Comparison of ENCODE assay signal across 13 mouse cellular contexts in the genomic region with DNA sequence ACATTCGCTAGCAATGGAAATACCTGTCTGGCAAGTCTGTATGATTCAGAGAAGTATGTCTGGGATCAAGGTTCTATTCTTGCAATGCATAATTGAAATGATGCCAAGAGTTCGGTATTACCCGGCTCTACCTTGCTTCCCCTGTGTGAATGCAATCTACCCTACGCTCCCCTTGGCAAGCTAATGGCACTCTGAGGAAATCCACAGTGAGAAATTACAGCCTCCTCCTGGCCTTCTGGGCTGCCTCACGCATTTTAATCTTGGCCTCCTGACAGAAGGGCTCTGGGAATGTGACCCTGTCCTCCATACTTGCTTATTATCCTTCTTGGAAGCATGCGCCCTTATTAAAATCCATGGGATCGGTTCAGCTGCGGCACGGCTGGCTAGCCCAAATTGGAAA.
DNase-seq lines count a peak whose midpoint lies in the region; ATAC-seq and TF ChIP-seq lines count a peak whose summit lies in the region.
"Had no signal": no experiment of that assay in that cellular context is flagged by ENCODE, and none has a peak within 500 bp of the region (broad histone marks: within the 10 kb centered on the region; RNA-seq: fewer than 3 reads in every experiment).

No protein-coding gene starts in this region.

- whole genome bisulfite sequencing in liver, embryonic 11.5 days: 85% methylated on average over 9 of the region's 9 CpGs
- 47% methylated on average over 9 of the region's 9 CpGs for WGBS in forebrain, embryonic 16.5 days
- WGBS in lung, postnatal 0 days: 64% methylated on average over 9 of the region's 9 CpGs

- no peak overlapping the region for H3K27ac ChIP-seq in liver, embryonic 11.5 days (ENCODE audit: low read depth, low read length)
- no peak overlapping the region for H3K27ac ChIP-seq in forebrain, embryonic 16.5 days (ENCODE audit: low read length)
- no peak overlapping the region for H3K27ac ChIP-seq in lung, postnatal 0 days (ENCODE audit: low read length)
- H3K27ac ChIP-seq: lung, embryonic 15.5 days had no signal

- H3K27me3 ChIP-seq in liver, embryonic 11.5 days (replicated peaks; ENCODE audit: control insufficient read depth, insufficient read depth, low read length): no peaks in the 10 kb centered on the region
- no peaks in the 10 kb centered on the region for H3K27me3 ChIP-seq in forebrain, embryonic 16.5 days (replicated peaks; ENCODE audit: control insufficient read depth, insufficient read depth, low read length)
- H3K27me3 ChIP-seq in lung, postnatal 0 days (replicated peaks; ENCODE audit: insufficient read depth, low read length): no peaks in the 10 kb centered on the region
- H3K27me3 ChIP-seq: lung, embryonic 15.5 days had no signal

- H3K4me1 ChIP-seq in liver, embryonic 11.5 days (replicated peaks; ENCODE audit: control insufficient read depth, insufficient read depth, low read length): peaks cover 4% of the 10 kb centered on the region; the same call in 1 of the 2 replicates
- peaks cover 31% of the 10 kb centered on the region for H3K4me1 ChIP-seq in forebrain, embryonic 16.5 days (replicated peaks; ENCODE audit: control insufficient read depth, insufficient read depth, low read length)
- H3K4me1 ChIP-seq in lung, postnatal 0 days (ENCODE audit: insufficient read depth, low read depth, low read length): 0 out of 2 replicates have a peak, but pooled peaks cover 3% of the 10 kb centered on the region

- no peaks in the 10 kb centered on the region for H3K36me3 ChIP-seq in liver, embryonic 11.5 days (ENCODE audit: control insufficient read depth, insufficient read depth, low read length)
- H3K36me3 ChIP-seq in forebrain, embryonic 16.5 days (ENCODE audit: control insufficient read depth, insufficient read depth): no peaks in the 10 kb centered on the region
- H3K36me3 ChIP-seq in lung, postnatal 0 days (ENCODE audit: insufficient read depth, low read length): no peaks in the 10 kb centered on the region
- H3K36me3 ChIP-seq: lung, embryonic 15.5 days had no signal

- TF ChIP-seq EP300 in lung, postnatal 0 days (IDR thresholded peaks at IDR 0.05): no peak; the same call in 1 of the 2 replicates

- H3K4me3 ChIP-seq in liver, embryonic 11.5 days (ENCODE audit: low read depth, low read length): no peak overlapping the region
- H3K4me3 ChIP-seq in forebrain, embryonic 16.5 days (replicated peaks; ENCODE audit: low read length): no peak overlapping the region
- no peak overlapping the region for H3K4me3 ChIP-seq in lung, postnatal 0 days (ENCODE audit: low read depth, low read length)
- H3K4me3 ChIP-seq: erythroblast, embryonic 14.5 days; lung, embryonic 15.5 days had no signal

- H3K9ac ChIP-seq in liver, embryonic 11.5 days (ENCODE audit: low read depth, low read length): no peak overlapping the region
- no peak overlapping the region for H3K9ac ChIP-seq in forebrain, embryonic 16.5 days (replicated peaks; ENCODE audit: low read depth, low read length)
- no peak overlapping the region for H3K9ac ChIP-seq in lung, postnatal 0 days (replicated peaks; ENCODE audit: low read depth)
- H3K9ac ChIP-seq: lung, embryonic 15.5 days had no signal

- DNase-seq in heart, adult 11 months: peak; percentile 77
- DNase-seq in heart, postnatal 4 days: no peak
- DNase-seq in liver, embryonic 11.5 days (ENCODE audit: low spot score): peak; percentile 24
- DNase-seq in liver: no peak
- DNase-seq in lung, postnatal 0 days (ENCODE audit: low spot score): peak; percentile 26
- DNase-seq in frontal cortex, postnatal 14 days (ENCODE audit: low spot score in 2 of 2): no peak
- DNase-seq: gastrocnemius, postnatal 25 days; right cerebral cortex, adult 18-20 months had no signal

- ATAC-seq in liver, embryonic 11.5 days (replicated peaks; ENCODE audit: low FRiP score): no peak
- peak; percentile 50; the same call in 1 of the 2 replicates for ATAC-seq in forebrain, embryonic 16.5 days
- no peak; the same call in 1 of the 2 replicates for ATAC-seq in lung, postnatal 0 days
- ATAC-seq in frontal cortex, adult (ENCODE audit: low TSS enrichment): no peak
- ATAC-seq: intestine, embryonic 16.5 days had no signal

- no peak for TF ChIP-seq CTCF in lung, postnatal 0 days (IDR thresholded peaks at IDR 0.05)

- no peak overlapping the region for H3K4me2 ChIP-seq in liver, embryonic 11.5 days
- no peak overlapping the region for H3K4me2 ChIP-seq in forebrain, embryonic 16.5 days (ENCODE audit: low read length)
- no peak overlapping the region for H3K4me2 ChIP-seq in lung, postnatal 0 days (replicated peaks; ENCODE audit: low read depth, low read length)
- H3K4me2 ChIP-seq: lung, embryonic 15.5 days had no signal

- no peaks in the 10 kb centered on the region for H3K9me3 ChIP-seq in liver, embryonic 11.5 days (ENCODE audit: control insufficient read depth, low read length)
- no peaks in the 10 kb centered on the region for H3K9me3 ChIP-seq in forebrain, embryonic 16.5 days (ENCODE audit: control insufficient read depth, low read length)
- H3K9me3 ChIP-seq in lung, postnatal 0 days (ENCODE audit: low read length): no peaks in the 10 kb centered on the region
- H3K9me3 ChIP-seq: lung, embryonic 15.5 days had no signal

Comparison
In these comparisons a context has a peak if more than half of its experiments do, and no peak if none do; other contexts are left out.
1. DNase-seq: peak in heart, adult 11 months (single experiment), liver, embryonic 11.5 days (single experiment) and lung, postnatal 0 days (single experiment); none in heart, postnatal 4 days (single experiment), liver (single experiment) and frontal cortex, postnatal 14 days (0 of 2).